Mouse (Mus musculus) spleen, embryonic (tissue): ENCODE measurements around the gene Slc25a31.

Source experiments
- CTCF ChIA-PET: fragments of 350-600 bp; sonication (Branson Sonifier 250); formaldehyde crosslinking; loops from one replicate; lab custom pipeline; 2022; lab: Charles Lee

The Slc25a31 gene

DNA sequence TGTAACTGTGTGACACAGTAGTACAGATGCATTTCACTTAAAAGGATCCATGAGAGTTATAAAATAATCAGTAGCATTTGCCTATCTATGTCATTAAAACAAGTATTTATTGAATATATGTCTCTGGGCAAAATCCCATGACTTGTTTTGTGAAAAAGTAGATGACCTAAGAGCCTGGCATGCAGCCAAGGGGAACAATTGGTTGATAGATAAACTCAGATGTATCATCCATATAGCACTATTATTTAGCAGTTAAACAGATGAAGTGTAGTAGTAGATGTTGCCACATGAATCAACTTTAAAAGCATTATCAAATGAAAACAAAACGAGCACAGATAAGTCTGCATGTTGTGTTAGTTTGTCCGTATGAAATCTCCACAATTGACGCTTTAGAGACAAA is 10.4 kb downstream of the Slc25a31 start:
- CTCF ChIA-PET: no interaction called here

- CTCF ChIA-PET: no interaction called here
Measured at GRCm38 (mm10) chr3:40738381-40738912, 29.8 kb downstream of the Slc25a31 start.

GRCm38 (mm10) chr3:40744024-40744835 is 35.6 kb downstream of the Slc25a31 start, which contains the start of gene Hspa4l:
Gene Hspa4l (plus strand): TSS chr3:40744495.
- CTCF ChIA-PET: no interaction called here

DNA sequence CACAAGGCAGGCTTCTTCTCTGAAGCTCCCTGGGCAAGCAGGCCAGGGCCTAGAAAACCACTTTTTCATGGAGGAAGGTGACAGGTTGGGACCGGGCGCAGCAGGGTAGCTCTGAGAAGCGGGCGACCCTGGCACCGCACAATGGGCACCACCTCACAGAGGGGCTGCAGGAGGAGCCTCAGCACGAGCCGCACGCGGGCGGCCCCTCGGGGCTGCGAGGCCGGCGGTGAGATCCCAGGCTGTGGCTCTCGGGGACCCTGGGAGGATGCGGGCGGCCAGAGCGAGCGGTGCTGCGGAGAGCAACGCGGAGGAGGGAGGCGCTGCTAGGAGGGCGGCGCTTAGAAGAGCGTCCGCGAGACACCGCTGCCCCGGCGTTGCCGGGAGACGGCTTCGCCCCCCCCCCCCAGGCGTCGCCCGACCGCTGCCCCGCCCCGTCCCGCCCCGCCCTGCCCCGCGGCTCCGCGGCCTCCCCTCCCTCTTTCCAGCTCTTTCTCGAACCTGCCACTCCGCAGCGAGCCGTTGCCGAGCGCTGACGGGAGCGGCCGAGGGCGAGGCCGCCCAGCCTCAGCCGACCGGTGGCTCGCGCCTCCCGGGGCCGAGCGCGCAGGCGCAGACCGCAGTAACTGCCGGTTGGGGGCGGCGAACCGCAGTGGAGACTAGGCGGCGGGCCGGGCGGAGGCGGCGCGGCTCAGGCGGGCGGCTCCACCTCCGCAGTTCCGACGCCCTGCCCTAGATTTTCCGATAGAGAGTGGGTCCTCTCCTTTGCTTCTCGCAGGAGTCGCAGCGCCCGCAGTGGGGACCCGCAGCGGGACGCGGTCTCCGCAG is 36.4 kb downstream of the Slc25a31 start:
- CTCF ChIA-PET: no interaction called here

DNA sequence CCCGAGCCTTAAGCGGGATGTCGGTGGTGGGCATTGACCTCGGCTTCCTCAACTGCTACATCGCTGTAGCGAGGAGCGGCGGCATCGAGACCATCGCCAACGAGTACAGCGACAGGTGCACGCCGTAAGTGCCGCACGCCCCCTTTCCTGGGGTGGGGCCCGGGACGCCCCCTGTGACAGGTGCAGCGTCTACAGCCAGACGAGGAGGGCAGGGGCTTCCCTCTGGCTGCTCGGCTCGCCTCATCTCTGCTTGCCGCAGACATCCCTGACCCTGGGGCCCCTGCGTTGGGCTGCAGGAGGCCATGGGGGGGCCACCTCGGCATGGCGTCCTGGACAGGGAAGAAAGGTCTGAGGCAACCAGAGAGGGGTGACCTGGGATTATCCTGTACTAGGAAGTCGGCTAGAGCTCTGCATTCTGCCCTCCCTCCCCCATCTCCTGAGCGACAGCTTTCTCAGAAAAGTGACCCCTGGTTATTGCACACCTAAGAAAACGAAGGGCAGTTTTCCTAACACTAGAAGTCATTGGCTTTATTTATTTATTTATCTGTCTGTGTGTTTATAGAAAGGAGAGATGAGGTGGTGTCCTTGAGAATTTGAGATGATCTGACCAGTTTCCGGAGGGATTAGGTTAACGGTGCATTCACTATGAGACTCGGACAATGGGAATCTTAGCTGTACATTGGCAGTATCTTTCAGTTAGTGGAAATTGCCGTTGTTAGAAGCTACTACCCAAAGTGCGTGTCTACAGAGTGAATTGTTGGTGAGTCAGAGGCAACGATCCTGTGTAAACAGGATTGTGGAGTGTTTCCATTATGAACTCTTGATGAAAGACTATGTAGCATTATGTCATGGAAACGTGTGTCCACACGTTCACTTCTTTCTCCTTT is 37.2 kb downstream of the Slc25a31 start:
- CTCF ChIA-PET: no interaction called here

- CTCF ChIA-PET: no interaction called here
Measured at GRCm38 (mm10) chr3:40760746-40761145, 52.1 kb downstream of the Slc25a31 start.

DNA sequence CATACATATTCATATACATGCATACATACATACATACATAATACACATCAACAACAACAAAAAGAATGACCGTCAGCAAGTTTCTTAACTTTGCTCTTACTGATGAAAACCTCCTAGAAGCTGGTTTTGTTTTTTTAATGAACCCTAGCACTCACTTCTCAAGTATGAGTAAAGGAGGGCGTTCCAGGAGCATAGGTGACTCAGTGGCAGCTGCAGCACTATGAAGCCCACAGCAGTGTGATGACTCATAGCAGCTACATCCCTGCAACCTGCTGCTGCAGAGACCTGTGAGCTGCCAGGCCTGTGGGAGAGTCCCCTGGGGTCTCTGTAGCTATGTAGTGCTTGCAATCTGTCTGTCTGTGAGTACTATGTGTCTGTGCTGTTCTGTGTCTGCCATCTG is 52.7 kb downstream of the Slc25a31 start:
- CTCF ChIA-PET: no interaction called here
